Mouse (Mus musculus): ENCODE results near the gene Gm21897. TPM values are rescaled to one million over a fixed set of nuclear protein-coding genes. Genes with fewer than 3 reads are reported as not detected.
"Not testable (repeated sequence)": the region's sequence is repeated elsewhere in the genome, so short reads cannot be mapped to it uniquely, and the experiment has no call there.

Gm21897 gene
- not detected in 2 replicates for polyA plus RNA-seq (2016; fragmentation: Nextera tagmentation; extraction: Ambion mirVana)

GRCm38 (mm10) chr16:15317158-15317557 is at the start of gene Gm21897:
Gm21897 (plus strand) TSS chr16:15317458.
- no CpG with 5 or more reads among the region's 4 CpGs for WGBS
- H3K27me3 ChIP-seq (replicated peaks; ENCODE audit: low read depth, poor library complexity, severe bottlenecking), result not testable (repeated sequence)

DNA sequence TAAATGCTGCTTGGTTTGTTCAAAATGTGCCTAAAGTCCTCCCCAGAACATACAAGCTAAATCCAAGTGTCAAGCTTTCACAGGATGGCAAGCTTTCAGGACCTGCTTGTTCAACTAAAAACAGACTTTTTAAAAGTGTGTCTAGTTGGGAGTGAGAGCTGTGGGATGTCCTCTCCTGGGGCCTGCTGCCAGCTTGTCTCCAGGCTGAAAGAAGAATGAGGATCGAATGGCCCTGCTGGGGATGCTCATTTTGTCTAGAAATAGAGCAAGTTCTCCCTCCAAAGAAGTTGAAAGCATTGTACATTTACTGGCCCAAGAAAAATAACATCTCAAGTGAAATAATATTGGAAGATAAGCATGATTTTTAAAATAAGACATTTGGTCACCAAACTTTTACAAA is 45.0 kb upstream of the Gm21897 start:
- WGBS, result 79% methylated on average over 1 of the region's 1 CpGs
- Histone ChIP-seq H3K27me3 (replicated peaks; ENCODE audit: low read depth, poor library complexity, severe bottlenecking) (no peaks in the 10 kb centered on the region), H3K4me1 (no peaks in the 10 kb centered on the region), H3K4me3 (no peak overlapping the region), H3K36me3 (replicated peaks) (no peaks in the 10 kb centered on the region), H3K9me3 (no peaks in the 10 kb centered on the region), H3K27ac (replicated peaks) (no peak overlapping the region)
- no peak for DNase-seq (ENCODE audit: low spot score)

More at GRCm38 (mm10) chr16:15317158-15317557, at the start of gene Gm21897:
- not testable (repeated sequence) for DNase-seq (ENCODE audit: low spot score); H3K4me3 ChIP-seq; H3K4me1 ChIP-seq; H3K9me3 ChIP-seq; H3K27ac ChIP-seq (replicated peaks); H3K36me3 ChIP-seq (replicated peaks)

- Histone ChIP-seq H3K27me3 (replicated peaks; ENCODE audit: low read depth, poor library complexity, severe bottlenecking) (no peaks in the 10 kb centered on the region), H3K4me1 (no peaks in the 10 kb centered on the region), H3K36me3 (replicated peaks) (no peaks in the 10 kb centered on the region), H3K4me3 (no peak overlapping the region), H3K27ac (replicated peaks) (no peak overlapping the region), H3K9me3 (0 out of 2 replicates have a peak, but pooled peaks cover 3% of the 10 kb centered on the region)
- DNase-seq (ENCODE audit: low spot score), result no peak
Observed at GRCm38 (mm10) chr16:15277461-15277860, 39.8 kb upstream of the Gm21897 start.

GRCm38 (mm10) chr16:15293041-15293440 is 24.2 kb upstream of the Gm21897 start:
- no peaks in the 10 kb centered on the region for H3K36me3 ChIP-seq (replicated peaks)
- no peak overlapping the region for H3K4me3 ChIP-seq
- no peaks in the 10 kb centered on the region for H3K9me3 ChIP-seq
- no peak for DNase-seq (ENCODE audit: low spot score)
- peaks cover 16% of the 10 kb centered on the region for H3K4me1 ChIP-seq
- 70% methylated on average over 3 of the region's 3 CpGs for WGBS
- H3K27ac ChIP-seq (replicated peaks), result no peak overlapping the region
- no peaks in the 10 kb centered on the region for H3K27me3 ChIP-seq (replicated peaks; ENCODE audit: low read depth, poor library complexity, severe bottlenecking)

DNA sequence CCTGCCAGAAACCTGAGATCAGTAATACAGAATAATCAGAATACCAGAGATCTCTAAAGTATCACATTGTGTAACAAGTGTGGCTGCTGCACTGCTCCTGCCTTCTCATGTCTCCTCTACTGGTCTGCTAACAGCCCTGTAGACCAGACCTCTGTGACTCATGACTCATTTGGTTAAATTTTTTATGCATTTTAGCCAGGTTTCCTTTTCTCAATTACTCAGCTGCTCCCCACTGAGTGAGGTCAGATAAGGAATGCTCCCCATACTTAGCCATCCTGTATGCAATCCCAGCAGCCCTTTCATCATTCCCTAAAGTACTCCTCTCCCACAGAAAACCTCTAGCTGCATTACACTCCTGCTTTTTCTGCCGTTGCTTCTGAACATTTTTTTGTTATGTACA is 23.0 kb upstream of the Gm21897 start:
- DNase-seq (ENCODE audit: low spot score), result no peak
- Histone ChIP-seq H3K4me1 (peaks cover 16% of the 10 kb centered on the region), H3K9me3 (no peaks in the 10 kb centered on the region), H3K36me3 (replicated peaks) (no peaks in the 10 kb centered on the region), H3K4me3 (no peak overlapping the region), H3K27ac (replicated peaks) (peak overlapping the region; percentile 78), H3K27me3 (replicated peaks; ENCODE audit: low read depth, poor library complexity, severe bottlenecking) (no peaks in the 10 kb centered on the region)
- 74% methylated on average over 1 of the region's 1 CpGs for WGBS

DNA sequence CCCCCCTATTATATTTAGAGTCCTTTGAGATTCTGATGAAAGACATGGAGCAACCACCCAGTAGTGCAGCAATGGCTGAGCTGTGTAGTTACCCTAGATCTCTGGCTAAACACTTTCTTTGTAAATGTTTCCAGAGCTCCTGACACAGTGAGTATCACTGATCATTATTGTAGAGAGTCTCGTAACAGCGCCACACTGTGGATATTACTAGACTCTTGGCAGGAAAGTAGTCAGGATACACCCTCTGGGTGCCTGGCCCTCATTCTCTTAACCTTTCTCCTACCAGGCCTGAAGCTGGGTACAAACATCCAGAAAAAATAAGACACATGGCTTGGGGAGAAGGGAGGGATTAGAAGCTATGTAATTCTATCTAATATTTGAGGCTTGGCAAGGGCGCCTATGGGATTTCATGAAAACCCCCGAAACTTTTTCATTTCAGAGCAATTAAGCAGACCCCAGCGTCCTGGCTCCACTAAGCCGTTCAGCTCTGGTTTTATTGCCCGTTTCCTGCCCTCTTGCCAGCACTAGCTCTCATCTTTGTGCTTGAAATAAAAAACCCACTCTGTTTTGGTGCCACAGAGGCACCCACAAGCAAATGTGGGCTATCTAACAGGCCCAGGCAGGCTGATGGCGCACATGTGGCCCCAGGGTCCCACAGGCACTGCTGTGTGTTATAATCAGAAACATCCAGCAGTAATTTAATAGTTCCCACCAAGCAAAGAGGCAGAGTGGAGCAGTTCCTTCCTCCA is 22.2 kb upstream of the Gm21897 start:
- WGBS, result 41% methylated on average over 8 of the region's 8 CpGs
- peak overlapping the region; percentile 78 for H3K27ac ChIP-seq (replicated peaks)
- DNase-seq (ENCODE audit: low spot score), result peak; percentile 72

GRCm38 (mm10) chr16:15334526-15334925 is 17.3 kb downstream of the Gm21897 start:
- no peak for DNase-seq (ENCODE audit: low spot score)
- no peaks in the 10 kb centered on the region for H3K36me3 ChIP-seq (replicated peaks)
- no peaks in the 10 kb centered on the region for H3K9me3 ChIP-seq
- no peak overlapping the region for H3K4me3 ChIP-seq
- H3K4me1 ChIP-seq, result no peaks in the 10 kb centered on the region
- H3K27ac ChIP-seq (replicated peaks), result no peak overlapping the region
- H3K27me3 ChIP-seq (replicated peaks; ENCODE audit: low read depth, poor library complexity, severe bottlenecking), result no peaks in the 10 kb centered on the region

More for the DNA sequence above, 22.2 kb upstream of the Gm21897 start:
- no peak overlapping the region for H3K4me3 ChIP-seq
- no peaks in the 10 kb centered on the region for H3K27me3 ChIP-seq (replicated peaks; ENCODE audit: low read depth, poor library complexity, severe bottlenecking)
- peaks cover 16% of the 10 kb centered on the region for H3K4me1 ChIP-seq
- H3K36me3 ChIP-seq (replicated peaks), result no peaks in the 10 kb centered on the region
- H3K9me3 ChIP-seq, result no peaks in the 10 kb centered on the region

GRCm38 (mm10) chr16:15339051-15339450 is 21.8 kb downstream of the Gm21897 start:
- no peaks in the 10 kb centered on the region for H3K9me3 ChIP-seq
- H3K27ac ChIP-seq (replicated peaks), result no peak overlapping the region
- DNase-seq (ENCODE audit: low spot score), result no peak
- no peak overlapping the region for H3K4me3 ChIP-seq
- WGBS, result 86% methylated on average over 4 of the region's 4 CpGs
- no peaks in the 10 kb centered on the region for H3K36me3 ChIP-seq (replicated peaks)
- no peaks in the 10 kb centered on the region for H3K27me3 ChIP-seq (replicated peaks; ENCODE audit: low read depth, poor library complexity, severe bottlenecking)
- no peaks in the 10 kb centered on the region for H3K4me1 ChIP-seq

DNA sequence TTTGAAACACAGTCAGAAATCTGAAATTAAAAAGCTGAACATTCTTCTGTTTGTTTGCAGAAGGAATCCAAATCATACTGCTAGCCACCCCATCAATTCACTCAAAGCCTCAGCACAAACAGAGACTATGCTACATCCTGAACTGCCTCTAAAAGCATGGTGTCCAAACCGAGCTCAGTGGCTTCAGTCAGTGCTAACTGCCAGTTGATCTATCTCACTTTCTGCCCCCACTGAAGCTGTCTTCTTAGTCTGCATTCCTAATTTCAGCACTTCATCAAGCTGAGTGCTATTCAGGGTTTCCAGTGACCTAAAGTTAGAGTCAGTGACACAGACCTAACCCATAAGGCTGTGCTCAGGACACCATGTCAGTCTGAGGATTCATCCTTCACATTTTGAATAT is 28.8 kb downstream of the Gm21897 start:
- 84% methylated on average over 1 of the region's 1 CpGs for WGBS
- Histone ChIP-seq H3K27ac (replicated peaks) (no peak overlapping the region), H3K36me3 (replicated peaks) (no peaks in the 10 kb centered on the region)

DNA sequence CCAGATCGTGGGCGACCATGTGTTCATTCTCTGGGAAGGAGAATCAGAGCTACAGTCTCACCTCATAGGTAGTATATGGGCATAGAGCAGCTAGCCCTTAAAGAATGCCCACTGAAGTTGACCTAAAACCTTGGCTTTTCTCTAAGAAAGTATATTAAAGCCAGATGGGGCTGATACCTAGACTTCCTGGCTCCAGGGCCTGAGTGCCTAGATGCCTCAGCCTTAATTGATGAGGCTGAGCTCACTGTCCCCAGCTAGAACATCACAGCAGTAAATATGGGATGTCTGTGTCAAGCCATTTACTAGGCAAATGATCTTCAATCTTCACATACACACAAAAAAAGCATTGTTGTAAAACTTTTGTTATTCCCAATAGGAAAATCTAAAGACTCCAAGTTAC is 32.1 kb downstream of the Gm21897 start:
- no peaks in the 10 kb centered on the region for H3K36me3 ChIP-seq (replicated peaks)
- no peak for DNase-seq (ENCODE audit: low spot score)
- WGBS, result 67% methylated on average over 2 of the region's 2 CpGs

More for the DNA sequence above, 28.8 kb downstream of the Gm21897 start:
- Histone ChIP-seq H3K4me1 (no peaks in the 10 kb centered on the region), H3K4me3 (no peak overlapping the region), H3K27me3 (replicated peaks; ENCODE audit: low read depth, poor library complexity, severe bottlenecking) (no peaks in the 10 kb centered on the region), H3K9me3 (no peaks in the 10 kb centered on the region)
- no peak for DNase-seq (ENCODE audit: low spot score)

DNA sequence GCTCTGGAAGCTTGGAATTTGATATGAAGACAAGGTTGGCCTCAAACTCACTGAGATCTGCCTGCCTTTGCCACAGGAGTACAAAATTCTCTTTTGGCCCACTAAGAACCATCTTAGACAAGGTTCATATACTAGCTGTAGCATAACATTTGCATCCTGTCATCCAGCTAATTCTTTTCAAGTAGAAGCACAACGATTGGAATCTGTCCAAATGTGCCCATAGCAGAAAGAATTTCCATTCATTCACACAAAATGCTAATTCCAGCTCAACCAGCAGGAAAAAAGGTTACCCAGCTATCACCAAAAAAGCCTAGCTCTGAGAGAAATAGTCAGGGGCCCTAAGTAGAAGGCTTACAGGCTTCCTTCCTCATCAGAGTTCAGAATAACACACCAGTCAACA is 34.0 kb downstream of the Gm21897 start:
- 76% methylated on average over 1 of the region's 1 CpGs for WGBS
- Histone ChIP-seq H3K27me3 (replicated peaks; ENCODE audit: low read depth, poor library complexity, severe bottlenecking) (no peaks in the 10 kb centered on the region), H3K36me3 (replicated peaks) (no peaks in the 10 kb centered on the region), H3K27ac (replicated peaks) (no peak overlapping the region), H3K9me3 (no peaks in the 10 kb centered on the region), H3K4me3 (no peak overlapping the region), H3K4me1 (no peaks in the 10 kb centered on the region)
- no peak for DNase-seq (ENCODE audit: low spot score)

More for the DNA sequence above, 32.1 kb downstream of the Gm21897 start:
- Histone ChIP-seq H3K4me3 (no peak overlapping the region), H3K9me3 (no peaks in the 10 kb centered on the region), H3K27ac (replicated peaks) (no peak overlapping the region), H3K4me1 (no peaks in the 10 kb centered on the region), H3K27me3 (replicated peaks; ENCODE audit: low read depth, poor library complexity, severe bottlenecking) (no peaks in the 10 kb centered on the region)

- Histone ChIP-seq H3K36me3 (replicated peaks) (no peaks in the 10 kb centered on the region), H3K27ac (replicated peaks) (no peak overlapping the region), H3K9me3 (no peaks in the 10 kb centered on the region), H3K4me1 (no peaks in the 10 kb centered on the region), H3K4me3 (no peak overlapping the region), H3K27me3 (replicated peaks; ENCODE audit: low read depth, poor library complexity, severe bottlenecking) (no peaks in the 10 kb centered on the region)
- 52% methylated on average over 2 of the region's 2 CpGs for WGBS
- peak; percentile 19 for DNase-seq (ENCODE audit: low spot score)
Observed at GRCm38 (mm10) chr16:15352320-15352719, 35.1 kb downstream of the Gm21897 start.

DNA sequence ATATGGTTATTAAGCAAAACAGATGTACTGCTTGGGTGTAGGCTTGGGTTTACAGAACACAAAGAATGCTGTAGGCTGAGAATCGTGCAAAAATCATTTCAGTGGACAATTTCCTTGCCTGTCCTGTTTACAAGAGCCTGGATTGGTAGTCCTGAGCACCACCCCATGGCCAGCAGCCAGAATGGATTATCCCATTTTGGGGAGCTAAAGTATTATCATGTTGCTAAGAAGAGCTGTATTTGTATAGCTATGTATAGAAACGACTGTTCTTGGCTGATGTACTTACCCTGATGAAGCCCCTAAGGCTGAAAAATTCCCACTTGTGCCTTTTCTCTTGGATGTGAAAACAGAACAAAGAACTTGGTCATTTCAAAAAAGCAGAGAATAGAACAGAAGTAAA is 37.6 kb downstream of the Gm21897 start:
- Histone ChIP-seq H3K4me1 (no peaks in the 10 kb centered on the region), H3K9me3 (no peaks in the 10 kb centered on the region), H3K4me3 (no peak overlapping the region), H3K27ac (replicated peaks) (no peak overlapping the region), H3K27me3 (replicated peaks; ENCODE audit: low read depth, poor library complexity, severe bottlenecking) (no peaks in the 10 kb centered on the region), H3K36me3 (replicated peaks) (no peaks in the 10 kb centered on the region)
- 70% methylated on average over 2 of the region's 2 CpGs for WGBS
- DNase-seq (ENCODE audit: low spot score), result no peak
